Comparison of ENCODE assay signal across 8 mouse cellular contexts in the genomic region with DNA sequence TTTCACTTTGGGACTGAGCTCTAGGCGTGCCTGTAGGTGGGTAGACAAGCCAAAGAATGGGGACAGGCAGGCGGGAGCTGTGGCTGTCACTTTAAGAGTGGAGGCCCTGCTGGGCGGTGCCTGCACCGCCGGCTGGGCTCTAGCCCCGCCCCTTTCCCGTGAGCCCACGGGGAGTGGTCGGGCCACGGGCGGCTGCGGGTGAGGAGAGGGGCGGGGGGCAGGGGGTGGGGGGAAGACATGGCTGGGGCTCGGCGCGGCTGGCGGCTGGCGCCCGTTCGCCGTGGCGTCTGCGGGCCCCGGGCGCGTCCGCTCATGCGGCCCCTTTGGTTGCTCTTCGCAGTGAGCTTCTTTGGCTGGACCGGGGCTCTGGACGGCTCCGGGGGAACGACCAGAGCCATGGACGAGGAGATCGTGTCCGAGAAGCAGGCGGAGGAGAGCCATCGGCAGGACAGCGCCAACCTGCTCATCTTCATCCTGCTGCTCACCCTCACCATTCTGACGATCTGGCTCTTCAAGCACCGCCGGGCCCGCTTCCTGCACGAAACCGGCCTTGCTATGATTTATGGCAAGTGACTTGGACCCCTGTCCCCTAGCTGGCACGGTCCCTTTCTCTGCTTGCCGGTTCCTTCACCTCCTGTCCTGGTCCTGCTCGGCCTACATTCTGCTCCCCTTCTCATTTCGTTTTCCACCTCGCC. TPM values are rescaled to one million over a fixed set of nuclear protein-coding genes. Genes with fewer than 3 reads are reported as not detected.
DNase-seq lines count a peak whose midpoint lies in the region; ATAC-seq and TF ChIP-seq lines count a peak whose summit lies in the region.

Slc9a6 (plus strand) TSS at position 135 of the 695 bp plus-strand sequence.

- H3K9ac ChIP-seq in heart, embryonic 11.5 days (ENCODE audit: low read depth, low read length): peak within 1 kb of the TSS; percentile 73
- H3K9ac ChIP-seq in kidney, embryonic 16.5 days (replicated peaks; ENCODE audit: low read length): peak within 1 kb of the TSS; percentile 65
- H3K9ac ChIP-seq in liver, embryonic 13.5 days: peak within 1 kb of the TSS; percentile 80
- peak within 1 kb of the TSS; percentile 32 for H3K9ac ChIP-seq in stomach, embryonic 15.5 days

- peak within 1 kb of the TSS; percentile 72 for H3K4me3 ChIP-seq in erythroblast, embryonic 14.5 days (replicated peaks)
- H3K4me3 ChIP-seq in heart, embryonic 11.5 days (ENCODE audit: low read depth, low read length): peak within 1 kb of the TSS; percentile 61
- peak within 1 kb of the TSS; percentile 64 for H3K4me3 ChIP-seq in kidney, embryonic 16.5 days (ENCODE audit: low read length)
- H3K4me3 ChIP-seq in liver, embryonic 13.5 days (replicated peaks): peak within 1 kb of the TSS; percentile 72
- H3K4me3 ChIP-seq in stomach, embryonic 15.5 days (replicated peaks): peak within 1 kb of the TSS; percentile 58

- no peaks in the 10 kb centered on the region for H3K27me3 ChIP-seq in erythroblast, embryonic 14.5 days (ENCODE audit: control insufficient read depth)
- H3K27me3 ChIP-seq in heart, embryonic 11.5 days (ENCODE audit: control insufficient read depth, insufficient read depth, low read length): no peaks in the 10 kb centered on the region
- H3K27me3 ChIP-seq in kidney, embryonic 16.5 days (ENCODE audit: insufficient read depth, low read length): no peaks in the 10 kb centered on the region
- no peaks in the 10 kb centered on the region for H3K27me3 ChIP-seq in liver, embryonic 13.5 days
- no peaks in the 10 kb centered on the region for H3K27me3 ChIP-seq in stomach, embryonic 15.5 days (replicated peaks)

- no peaks in the 10 kb centered on the region for H3K9me3 ChIP-seq in erythroblast, embryonic 14.5 days (ENCODE audit: control insufficient read depth, low read length)
- no peaks in the 10 kb centered on the region for H3K9me3 ChIP-seq in heart, embryonic 11.5 days (replicated peaks; ENCODE audit: control insufficient read depth, low read length)
- H3K9me3 ChIP-seq in kidney, embryonic 16.5 days (ENCODE audit: low read length): no peaks in the 10 kb centered on the region
- no peaks in the 10 kb centered on the region for H3K9me3 ChIP-seq in liver, embryonic 13.5 days (replicated peaks)
- no peaks in the 10 kb centered on the region for H3K9me3 ChIP-seq in stomach, embryonic 15.5 days

- WGBS in heart, embryonic 11.5 days (ENCODE audit: insufficient replicate concordance): 15% methylated on average over 33 of the region's 50 CpGs
- 18% methylated on average over 31 of the region's 50 CpGs for WGBS in kidney, embryonic 16.5 days
- WGBS in liver, embryonic 13.5 days (ENCODE audit: insufficient replicate concordance): 14% methylated on average over 24 of the region's 50 CpGs
- 13% methylated on average over 33 of the region's 50 CpGs for WGBS in stomach, embryonic 15.5 days

- TF ChIP-seq POLR2A in brain, embryonic 14.5 days (IDR thresholded peaks at IDR 0.05; ENCODE audit: borderline replicate concordance, extremely low read depth, insufficient read depth, insufficient read length, poor library complexity, severe bottlenecking): peak; percentile 45; the same call in 1 of the 2 replicates

- H3K4me2 ChIP-seq in heart, embryonic 11.5 days: peak within 1 kb of the TSS; percentile 60
- H3K4me2 ChIP-seq in kidney, embryonic 16.5 days (replicated peaks; ENCODE audit: low read depth, low read length): peak within 1 kb of the TSS; percentile 65
- H3K4me2 ChIP-seq in liver, embryonic 13.5 days: peak within 1 kb of the TSS; percentile 78
- peak within 1 kb of the TSS; percentile 64 for H3K4me2 ChIP-seq in stomach, embryonic 15.5 days

- peaks cover 61% of the 10 kb centered on the region for H3K4me1 ChIP-seq in erythroblast, embryonic 14.5 days (ENCODE audit: control insufficient read depth)
- no peaks in the 10 kb centered on the region for H3K4me1 ChIP-seq in heart, embryonic 11.5 days (ENCODE audit: control insufficient read depth, insufficient read depth, low read length)
- H3K4me1 ChIP-seq in kidney, embryonic 16.5 days (ENCODE audit: insufficient read depth, low read length): no peaks in the 10 kb centered on the region; the same call in 1 of the 2 replicates
- peaks cover 51% of the 10 kb centered on the region for H3K4me1 ChIP-seq in liver, embryonic 13.5 days (replicated peaks)
- H3K4me1 ChIP-seq in stomach, embryonic 15.5 days: no peaks in the 10 kb centered on the region

- peak; percentile 91 for ATAC-seq in CD4-positive, CD25-positive, alpha-beta regulatory T cell, adult 4 months
- peak; percentile 96 for ATAC-seq in heart, embryonic 11.5 days (replicated peaks; ENCODE audit: insufficient number of reproducible peaks, low FRiP score, low TSS enrichment)
- peak; percentile 98 for ATAC-seq in kidney, embryonic 16.5 days (ENCODE audit: low FRiP score, low TSS enrichment)
- peak; percentile 95 for ATAC-seq in liver, embryonic 13.5 days (ENCODE audit: low read depth)
- ATAC-seq in stomach, embryonic 15.5 days (ENCODE audit: insufficient read depth, low FRiP score, low read depth): peak; percentile 97

- no peaks in the 10 kb centered on the region for H3K36me3 ChIP-seq in erythroblast, embryonic 14.5 days (ENCODE audit: control insufficient read depth)
- H3K36me3 ChIP-seq in heart, embryonic 11.5 days (ENCODE audit: control insufficient read depth, insufficient read depth, low read length): no peaks in the 10 kb centered on the region
- H3K36me3 ChIP-seq in kidney, embryonic 16.5 days (ENCODE audit: insufficient read depth, low read length): no peaks in the 10 kb centered on the region
- no peaks in the 10 kb centered on the region for H3K36me3 ChIP-seq in liver, embryonic 13.5 days
- no peaks in the 10 kb centered on the region for H3K36me3 ChIP-seq in stomach, embryonic 15.5 days

- no peak for TF ChIP-seq CTCF in brain, embryonic 14.5 days (IDR thresholded peaks at IDR 0.05; ENCODE audit: borderline replicate concordance, extremely low read depth, insufficient read depth, insufficient read length)

- no peak within 1 kb of the TSS for H3K27ac ChIP-seq in heart, embryonic 11.5 days (ENCODE audit: low read depth, low read length)
- H3K27ac ChIP-seq in kidney, embryonic 16.5 days (ENCODE audit: low read length): peak within 1 kb of the TSS; percentile 58; the same call in 1 of the 2 replicates
- H3K27ac ChIP-seq in liver, embryonic 13.5 days: peak within 1 kb of the TSS; percentile 74
- H3K27ac ChIP-seq in stomach, embryonic 15.5 days: peak within 1 kb of the TSS; percentile 74

- peak; percentile 93 for DNase-seq in brain, embryonic 14.5 days (ENCODE audit: low read depth)
- DNase-seq in liver, embryonic 13.5 days: peak; percentile 70
- DNase-seq in neural tube, embryonic 10.5 days (ENCODE audit: extremely low spot score, low spot score): peak; percentile 70

RNA-seq across cellular contexts. Expression of gene Slc9a6, which starts in this region (rescaled TPM):
- 1 to 10 TPM; 7.3 to 9.3 TPM for polyA plus RNA-seq in CD4-positive, CD25-positive, alpha-beta regulatory T cell, adult 4 months (2017; shearing (Covaris generic))
- 56.3 and 70.0 TPM in 2 replicates for polyA plus RNA-seq in brain, embryonic 14.5 days (2012; rRNA removed)
- polyA plus RNA-seq in erythroblast, embryonic 14.5 days (2012): 0.41 and 0.89 TPM in 2 replicates
- polyA plus RNA-seq in heart, embryonic 11.5 days (2014; fragmentation: Nextera tagmentation; extraction: Ambion mirVana): 4.4 and 4.7 TPM in 2 replicates
- polyA plus RNA-seq in kidney, embryonic 16.5 days (2015; fragmentation: Nextera tagmentation; extraction: Ambion mirVana): 13.1 and 13.5 TPM in 2 replicates
- 3.6 and 4.7 TPM in 2 replicates for polyA plus RNA-seq in liver, embryonic 13.5 days (2015; fragmentation: Nextera tagmentation; extraction: Ambion mirVana)
- 12.0 and 13.5 TPM in 2 replicates for polyA plus RNA-seq in stomach, embryonic 15.5 days (2015; fragmentation: Nextera tagmentation; extraction: Ambion mirVana)
